Mouse (Mus musculus) stomach, postnatal 0 days (tissue): ENCODE results near the gene Dnase1l1. TPM values are rescaled to one million over a fixed set of nuclear protein-coding genes. Genes with fewer than 3 reads are reported as not detected.

Experiments used
- ATAC-seq: fragments of 200-750 bp; cut with Nextera tagmentation; 2 replicates; pipeline ENCODE4 v1.8.0; 2017; ENCODE audit not compliant: low FRiP score, low TSS enrichment
- DNase-seq: peaks from one replicate; pipeline ENCODE4 v3.0.0-alpha.2; 2016; ENCODE audit warnings: low spot score
- H3K27ac ChIP-seq: fragments of 300-500 bp; sonication (generic); replicated peaks from 2 replicates; pipeline ENCODE4 v1.5.1; 2014; ENCODE audit warnings: mild to moderate bottlenecking, control low read depth
- H3K27me3 ChIP-seq: fragments of 300-500 bp; sonication (generic); 2 replicates; pipeline ENCODE4 v1.6.1; 2014; ENCODE audit warnings: low read length; ENCODE audit not compliant: control insufficient read depth, insufficient read depth
- H3K36me3 ChIP-seq: fragments of 300-500 bp; sonication (generic); 2 replicates; pipeline ENCODE4 v1.6.1; 2014; ENCODE audit warnings: low read length, mixed read lengths; ENCODE audit not compliant: control insufficient read depth, insufficient read depth
- H3K4me1 ChIP-seq: fragments of 300-500 bp; sonication (generic); replicated peaks from 2 replicates; pipeline ENCODE4 v1.6.1; 2014; ENCODE audit warnings: antibody characterized with exemption; ENCODE audit not compliant: control insufficient read depth, insufficient read depth
- H3K4me2 ChIP-seq: fragments of 300-500 bp; sonication (generic); replicated peaks from 2 replicates; pipeline ENCODE4 v1.6.1; 2014; ENCODE audit warnings: low read depth, mild to moderate bottlenecking, control low read depth, moderate library complexity
- H3K4me3 ChIP-seq: fragments of 300-500 bp; sonication (generic); 2 replicates; pipeline ENCODE4 v1.5.1; 2014; ENCODE audit warnings: low read depth, low read length, control low read depth
- H3K9ac ChIP-seq: fragments of 300-500 bp; sonication (generic); 2 replicates; pipeline ENCODE4 v1.6.1; 2014; ENCODE audit warnings: mild to moderate bottlenecking, low read length, control low read depth, mixed read lengths
- H3K9me3 ChIP-seq: fragments of 300-500 bp; sonication (generic); 2 replicates; pipeline ENCODE4 v1.6.1; 2016; ENCODE audit warnings: low read length; ENCODE audit not compliant: control insufficient read depth
- CTCF ChIP-seq: IDR thresholded peaks from 2 replicates; pipeline ENCODE4 v1.5.1; 2016; ENCODE audit warnings: antibody characterized with exemption, low read depth, mild to moderate bottlenecking, moderate library complexity
- EP300 ChIP-seq: optimal IDR thresholded peaks from 2 replicates; pipeline ENCODE3; 2016; ENCODE audit warnings: antibody characterized with exemption
- WGBS: fragments of 180-500 bp; shearing (Covaris S2); extraction: QIAGEN DNeasy Blood & Tissue Kit; methylation state at CpG from one replicate; pipeline ENCODE4 v1.1.7; 2014; 5-methylcytosine and 5-hydroxymethylcytosine counted together
- polyA plus RNA-seq: library from polyadenylated mRNA; unstranded; fragments of >200 nt; fragmentation: Nextera tagmentation; extraction: Ambion mirVana; gene quantifications from 2 replicates; pipeline ENCODE4 v1.2.1, GENCODE M21; 2015

Dnase1l1 gene
- polyA plus RNA-seq, 1 experiment from 2014 or later: 15.6 TPM

- WGBS: 25% methylated on average over 21 of the region's 21 CpGs
- H3K27me3 ChIP-seq: no peaks in the 10 kb centered on the region
- DNase-seq: peak; percentile 71
These were observed 36.5 kb downstream of the Dnase1l1 start for GRCm38 (mm10) chrX:74245687-74246086.

DNA sequence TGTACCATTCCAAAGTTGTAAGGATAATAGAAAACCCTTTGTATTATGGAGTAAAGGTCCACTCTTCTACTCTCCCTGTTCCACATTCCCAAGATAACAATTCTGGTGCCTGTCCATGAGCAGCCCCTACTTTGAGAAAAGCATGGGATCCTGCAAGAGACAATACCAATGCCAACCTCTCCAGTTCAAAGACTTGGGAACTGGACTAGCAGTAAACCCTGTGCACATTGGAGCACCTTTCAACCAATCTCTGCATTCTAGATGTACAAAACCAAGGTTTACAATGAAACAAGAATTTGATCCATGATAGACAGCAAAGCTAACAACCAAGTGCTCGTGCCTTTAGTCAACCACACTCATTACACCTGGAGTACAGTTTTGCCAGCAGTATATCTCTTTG lies 37.0 kb downstream of the Dnase1l1 start:
- TF ChIP-seq EP300: no peak
- TF ChIP-seq CTCF: no peak
- H3K27ac ChIP-seq: peak overlapping the region; percentile 86
- H3K4me2 ChIP-seq: peak overlapping the region; percentile 38
- peaks cover 8% of the 10 kb centered on the region; the same call in 1 of the 2 replicates for H3K36me3 ChIP-seq
- H3K27me3 ChIP-seq: no peaks in the 10 kb centered on the region
- no peaks in the 10 kb centered on the region for H3K4me1 ChIP-seq
- H3K9ac ChIP-seq: peak overlapping the region; percentile 67
- no peak for DNase-seq
- H3K9me3 ChIP-seq: no peaks in the 10 kb centered on the region
- peak overlapping the region; percentile 45 for H3K4me3 ChIP-seq
- WGBS: 38% methylated on average over 1 of the region's 1 CpGs
- no peak for ATAC-seq

More at GRCm38 (mm10) chrX:74245687-74246086, 36.5 kb downstream of the Dnase1l1 start:
- H3K36me3 ChIP-seq: peaks cover 8% of the 10 kb centered on the region; the same call in 1 of the 2 replicates
- no peaks in the 10 kb centered on the region for H3K4me1 ChIP-seq
- peak overlapping the region; percentile 45 for H3K4me3 ChIP-seq
- peak overlapping the region; percentile 38 for H3K4me2 ChIP-seq
- TF ChIP-seq CTCF (peak; percentile 3; the same call in 1 of the 2 replicates), EP300 (no peak)
- H3K27ac ChIP-seq: peak overlapping the region; percentile 86
- ATAC-seq: peak; percentile 52; the same call in 1 of the 2 replicates
- peak overlapping the region; percentile 67 for H3K9ac ChIP-seq
- H3K9me3 ChIP-seq: no peaks in the 10 kb centered on the region

DNA sequence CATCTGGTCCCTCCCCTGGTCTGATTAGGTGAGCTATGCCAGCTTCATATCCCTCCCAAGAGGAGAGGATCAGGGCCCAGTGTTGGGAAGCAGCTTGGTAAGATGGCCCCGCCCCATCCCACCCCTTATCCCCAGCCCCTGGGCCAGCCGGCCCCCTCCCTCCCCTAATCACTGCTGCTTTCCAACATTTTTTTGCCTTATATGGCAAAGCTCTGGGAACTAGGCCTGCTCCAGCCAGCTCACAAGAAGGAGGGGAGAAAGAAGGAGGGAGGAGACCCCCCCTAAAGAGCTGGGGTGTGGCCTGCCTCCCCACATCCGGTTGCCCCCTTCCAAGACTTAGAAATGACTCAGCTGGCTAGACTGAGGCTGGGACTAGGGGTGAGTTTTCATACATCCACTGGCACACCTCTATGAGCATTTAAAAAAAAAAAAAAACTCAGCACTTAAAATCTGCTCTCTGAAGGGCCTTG lies 37.5 kb downstream of the Dnase1l1 start:
- peak overlapping the region; percentile 45 for H3K4me3 ChIP-seq
- H3K9me3 ChIP-seq: no peaks in the 10 kb centered on the region
- TF ChIP-seq CTCF: no peak
- no peak for TF ChIP-seq EP300
- peak overlapping the region; percentile 86 for H3K27ac ChIP-seq
- H3K9ac ChIP-seq: peak overlapping the region; percentile 67
- H3K36me3 ChIP-seq: peaks cover 8% of the 10 kb centered on the region; the same call in 1 of the 2 replicates
- DNase-seq: peak; percentile 45
- peak; percentile 38; the same call in 1 of the 2 replicates for ATAC-seq
- WGBS: 20% methylated on average over 2 of the region's 3 CpGs
- H3K27me3 ChIP-seq: no peaks in the 10 kb centered on the region
- H3K4me1 ChIP-seq: no peaks in the 10 kb centered on the region
- peak overlapping the region; percentile 50 for H3K4me2 ChIP-seq

GRCm38 (mm10) chrX:74243807-74244206 lies 38.3 kb downstream of the Dnase1l1 start:
- ATAC-seq: no peak
- TF ChIP-seq CTCF (no peak), EP300 (no peak)
- Histone ChIP-seq H3K27ac (peak overlapping the region; percentile 69), H3K9ac (peak overlapping the region; percentile 24; the same call in 1 of the 2 replicates), H3K4me3 (peak overlapping the region; percentile 45), H3K4me2 (peak overlapping the region; percentile 50), H3K36me3 (peaks cover 8% of the 10 kb centered on the region; the same call in 1 of the 2 replicates), H3K27me3 (no peaks in the 10 kb centered on the region), H3K9me3 (no peaks in the 10 kb centered on the region), H3K4me1 (no peaks in the 10 kb centered on the region)
- DNase-seq: no peak
- WGBS: 44% methylated on average over 3 of the region's 3 CpGs

GRCm38 (mm10) chrX:74243396-74243795 lies 38.7 kb downstream of the Dnase1l1 start:
- ATAC-seq: no peak
- TF ChIP-seq CTCF (no peak), EP300 (no peak)

DNA sequence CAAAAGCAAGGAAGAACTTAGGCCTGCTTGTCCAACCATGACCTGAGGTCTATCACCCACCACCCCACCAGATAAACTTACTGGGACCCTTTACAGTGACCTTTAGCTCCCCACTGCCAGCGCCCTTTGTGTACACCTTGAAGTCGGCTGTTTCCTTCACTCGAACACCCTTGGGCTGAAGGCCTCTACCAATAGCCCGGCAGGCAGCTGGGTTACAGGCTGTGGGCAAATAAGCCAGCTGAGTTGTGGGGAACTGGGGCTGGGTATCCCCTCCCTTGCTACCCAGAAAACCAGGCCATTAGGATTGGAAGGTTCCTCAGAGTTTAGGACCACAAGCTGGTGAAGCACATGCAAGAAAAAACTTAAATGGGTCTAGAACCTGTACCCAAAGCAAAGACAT lies 41.8 kb downstream of the Dnase1l1 start:
- 81% methylated on average over 4 of the region's 4 CpGs for WGBS
- Histone ChIP-seq H3K36me3 (peaks cover 15% of the 10 kb centered on the region), H3K4me2 (no peak overlapping the region)

More at GRCm38 (mm10) chrX:74243396-74243795, 38.7 kb downstream of the Dnase1l1 start:
- H3K9me3 ChIP-seq: no peaks in the 10 kb centered on the region
- peak overlapping the region; percentile 45 for H3K4me3 ChIP-seq
- no peaks in the 10 kb centered on the region for H3K4me1 ChIP-seq
- peaks cover 8% of the 10 kb centered on the region; the same call in 1 of the 2 replicates for H3K36me3 ChIP-seq
- DNase-seq: no peak
- WGBS: 72% methylated on average over 2 of the region's 2 CpGs
- H3K27ac ChIP-seq: peak overlapping the region; percentile 69
- peak overlapping the region; percentile 24; the same call in 1 of the 2 replicates for H3K9ac ChIP-seq
- no peaks in the 10 kb centered on the region for H3K27me3 ChIP-seq
- H3K4me2 ChIP-seq: peak overlapping the region; percentile 50

More for the DNA sequence above, 41.8 kb downstream of the Dnase1l1 start:
- Histone ChIP-seq H3K27ac (no peak overlapping the region), H3K4me1 (no peaks in the 10 kb centered on the region), H3K27me3 (no peaks in the 10 kb centered on the region), H3K9ac (no peak overlapping the region), H3K4me3 (no peak overlapping the region), H3K9me3 (no peaks in the 10 kb centered on the region)
- ATAC-seq (no peak), DNase-seq (no peak)
- no peak for TF ChIP-seq CTCF
- no peak for TF ChIP-seq EP300
